Mouse (Mus musculus) neural tube, embryonic 14.5 days (tissue): ENCODE measurements around the gene Ebf3. TPM values are rescaled to one million over a fixed set of nuclear protein-coding genes. Genes with fewer than 3 reads are reported as not detected.

Experiments used
- ATAC-seq: fragments of 200-750 bp; cut with Nextera tagmentation; 2 replicates; pipeline ENCODE4 v1.8.0; 2017; ENCODE audit warnings: low read depth, mild to moderate bottlenecking, moderate TSS enrichment, moderate library complexity
- H3K27ac ChIP-seq: fragments of 300-500 bp; sonication (generic); 2 replicates; pipeline ENCODE4 v1.5.1; 2014; ENCODE audit warnings: low read depth, mild to moderate bottlenecking, control low read depth, low read length, moderate library complexity, mixed read lengths
- H3K27me3 ChIP-seq: fragments of 300-500 bp; sonication (generic); 2 replicates; pipeline ENCODE4 v1.6.1; 2014; ENCODE audit warnings: low read length; ENCODE audit not compliant: control insufficient read depth, insufficient read depth
- H3K36me3 ChIP-seq: fragments of 300-500 bp; sonication (generic); 2 replicates; pipeline ENCODE4 v1.6.1; 2014; ENCODE audit warnings: low read length, mixed read lengths; ENCODE audit not compliant: control insufficient read depth, insufficient read depth
- H3K4me1 ChIP-seq: fragments of 300-500 bp; sonication (generic); 2 replicates; pipeline ENCODE4 v1.6.1; 2014; ENCODE audit warnings: low read length; ENCODE audit not compliant: control insufficient read depth, insufficient read depth
- H3K4me2 ChIP-seq: fragments of 300-500 bp; sonication (generic); 2 replicates; pipeline ENCODE4 v1.6.1; 2014; ENCODE audit warnings: mild to moderate bottlenecking, low read depth, low read length, control low read depth
- H3K4me3 ChIP-seq: fragments of 300-500 bp; sonication (generic); 2 replicates; pipeline ENCODE4 v1.5.1; 2014; ENCODE audit warnings: low read depth, low read length, control low read depth, mixed read lengths
- H3K9ac ChIP-seq: fragments of 300-500 bp; sonication (generic); replicated peaks from 2 replicates; pipeline ENCODE4 v1.6.1; 2014; ENCODE audit warnings: low read depth, mild to moderate bottlenecking, control low read depth, low read length, mixed read lengths
- H3K9me3 ChIP-seq: fragments of 300-500 bp; sonication (generic); 2 replicates; pipeline ENCODE4 v1.6.1; 2016; ENCODE audit warnings: low read length; ENCODE audit not compliant: control insufficient read depth
- WGBS: fragments of 180-500 bp; shearing (Covaris S2); extraction: QIAGEN DNeasy Blood & Tissue Kit; methylation state at CpG from one replicate; pipeline ENCODE4 v1.1.7; 2014; 5-methylcytosine and 5-hydroxymethylcytosine counted together
- polyA plus RNA-seq: library from polyadenylated mRNA; unstranded; fragments of >200 nt; fragmentation: Nextera tagmentation; extraction: Ambion mirVana; gene quantifications from 2 replicates; pipeline ENCODE4 v1.2.1, GENCODE M21; 2014

Gene Ebf3
- polyA plus RNA-seq, 1 experiment from 2014 or later: 46.9 TPM

DNA sequence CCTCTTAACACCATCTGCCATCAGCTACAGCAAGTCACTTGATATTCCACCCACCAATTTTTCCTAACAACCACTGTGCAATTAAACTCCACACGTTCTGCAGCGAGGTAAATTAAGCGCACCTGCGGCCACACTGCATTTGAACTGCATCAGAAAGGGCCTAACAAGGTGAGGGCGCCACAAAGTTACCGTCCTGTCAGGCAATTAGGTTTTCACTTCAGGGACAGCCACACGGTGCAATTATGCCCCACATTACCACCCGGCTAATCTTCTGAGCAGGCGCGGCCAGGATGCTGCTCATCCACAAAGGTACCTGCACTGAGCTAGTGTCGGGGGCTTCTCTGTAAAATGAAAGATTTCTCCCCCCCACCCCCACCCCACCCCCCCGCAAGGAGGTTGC lies 76.8 kb downstream of the Ebf3 start:
- ATAC-seq: no peak
- H3K27ac ChIP-seq: peak overlapping the region; percentile 75; the same call in 1 of the 2 replicates
- 33% methylated on average over 12 of the region's 12 CpGs for WGBS
- no peaks in the 10 kb centered on the region for H3K9me3 ChIP-seq
- H3K27me3 ChIP-seq: no peaks in the 10 kb centered on the region; the same call in 1 of the 2 replicates
- no peak overlapping the region for H3K9ac ChIP-seq
- H3K4me2 ChIP-seq: no peak overlapping the region
- H3K4me3 ChIP-seq: no peak overlapping the region
- peaks cover 6% of the 10 kb centered on the region; the same call in 1 of the 2 replicates for H3K36me3 ChIP-seq
- H3K4me1 ChIP-seq: peaks cover 41% of the 10 kb centered on the region

DNA sequence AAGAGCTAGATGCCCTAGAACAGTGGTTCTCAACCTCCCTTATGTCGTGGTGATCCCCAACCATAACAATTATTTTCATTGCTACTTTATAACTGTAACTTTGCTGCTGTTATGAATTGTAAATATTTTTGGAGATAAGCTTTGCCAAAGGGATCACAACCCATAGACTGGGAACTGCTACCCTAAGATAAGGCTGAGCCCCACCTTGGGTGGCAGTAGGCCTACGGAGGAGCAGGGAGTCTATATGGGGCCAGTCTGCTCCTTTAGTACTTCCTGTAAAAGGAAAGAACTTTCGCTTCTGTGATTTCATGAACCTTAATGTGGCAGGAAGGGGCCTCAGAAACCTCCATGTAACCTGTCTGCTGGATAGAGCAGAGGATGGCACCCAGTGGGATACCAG lies 90.4 kb downstream of the Ebf3 start:
- Histone ChIP-seq H3K4me2 (no peak overlapping the region), H3K4me3 (no peak overlapping the region), H3K9ac (no peak overlapping the region), H3K27me3 (no peaks in the 10 kb centered on the region), H3K4me1 (peaks cover 36% of the 10 kb centered on the region), H3K36me3 (peaks cover 8% of the 10 kb centered on the region; the same call in 1 of the 2 replicates), H3K27ac (no peak overlapping the region), H3K9me3 (no peaks in the 10 kb centered on the region)
- ATAC-seq: no peak
- WGBS: 96% methylated on average over 3 of the region's 3 CpGs

- H3K9ac ChIP-seq: no peak overlapping the region
- 93% methylated on average over 6 of the region's 6 CpGs for WGBS
- H3K36me3 ChIP-seq: peaks cover 8% of the 10 kb centered on the region; the same call in 1 of the 2 replicates
- H3K27ac ChIP-seq: peak overlapping the region; percentile 22; the same call in 1 of the 2 replicates
- no peak for ATAC-seq
- peaks cover 27% of the 10 kb centered on the region for H3K4me1 ChIP-seq
- no peaks in the 10 kb centered on the region for H3K9me3 ChIP-seq
- no peaks in the 10 kb centered on the region for H3K27me3 ChIP-seq
- no peak overlapping the region for H3K4me3 ChIP-seq
- H3K4me2 ChIP-seq: no peak overlapping the region
Measured at GRCm38 (mm10) chr7:137222831-137223505, 91.3 kb downstream of the Ebf3 start.

GRCm38 (mm10) chr7:137221599-137221998 lies 92.6 kb downstream of the Ebf3 start:
- peak overlapping the region; percentile 67 for H3K27ac ChIP-seq
- H3K9ac ChIP-seq: no peak overlapping the region

DNA sequence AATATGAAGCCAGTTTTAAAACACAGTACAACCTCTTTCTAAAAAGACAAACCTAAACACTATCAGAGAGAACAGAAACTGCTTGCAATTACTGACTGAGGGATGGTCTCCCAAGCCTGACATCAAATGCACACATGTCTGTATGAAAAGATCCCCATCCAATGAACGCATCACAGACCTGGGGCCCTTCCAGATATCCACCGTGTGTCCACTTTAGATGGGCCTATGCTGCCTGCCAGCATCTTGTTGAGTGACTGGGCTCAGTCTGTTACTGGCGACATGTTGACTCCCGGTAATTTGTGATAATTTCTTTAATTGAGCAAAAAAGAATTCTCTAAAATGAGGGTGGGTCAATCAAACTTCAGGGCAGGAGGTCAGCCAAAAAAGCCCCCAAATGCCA lies 93.8 kb downstream of the Ebf3 start:
- Histone ChIP-seq H3K36me3 (peaks cover 8% of the 10 kb centered on the region; the same call in 1 of the 2 replicates), H3K9ac (no peak overlapping the region), H3K4me2 (no peak overlapping the region), H3K27ac (no peak overlapping the region), H3K4me1 (peaks cover 13% of the 10 kb centered on the region), H3K27me3 (no peaks in the 10 kb centered on the region), H3K9me3 (no peaks in the 10 kb centered on the region), H3K4me3 (no peak overlapping the region)
- 78% methylated on average over 4 of the region's 4 CpGs for WGBS
- no peak for ATAC-seq

More at GRCm38 (mm10) chr7:137221599-137221998, 92.6 kb downstream of the Ebf3 start:
- H3K9me3 ChIP-seq: no peaks in the 10 kb centered on the region
- H3K4me3 ChIP-seq: no peak overlapping the region
- 0 out of 2 replicates have a peak overlapping the region, but pooled peaks have one; percentile 4 for H3K4me2 ChIP-seq
- WGBS: 11% methylated on average over 6 of the region's 6 CpGs
- ATAC-seq: peak; percentile 69; the same call in 1 of the 2 replicates
- H3K4me1 ChIP-seq: peaks cover 16% of the 10 kb centered on the region
- H3K27me3 ChIP-seq: no peaks in the 10 kb centered on the region
- peaks cover 8% of the 10 kb centered on the region; the same call in 1 of the 2 replicates for H3K36me3 ChIP-seq

- Histone ChIP-seq H3K4me2 (no peak overlapping the region), H3K9me3 (no peaks in the 10 kb centered on the region), H3K27ac (no peak overlapping the region), H3K4me1 (peaks cover 14% of the 10 kb centered on the region), H3K4me3 (no peak overlapping the region), H3K9ac (no peak overlapping the region), H3K36me3 (0 out of 2 replicates have a peak, but pooled peaks cover 5% of the 10 kb centered on the region), H3K27me3 (no peaks in the 10 kb centered on the region)
- no peak for ATAC-seq
- 78% methylated on average over 12 of the region's 12 CpGs for WGBS
Measured at GRCm38 (mm10) chr7:137218706-137219105, 95.5 kb downstream of the Ebf3 start.

DNA sequence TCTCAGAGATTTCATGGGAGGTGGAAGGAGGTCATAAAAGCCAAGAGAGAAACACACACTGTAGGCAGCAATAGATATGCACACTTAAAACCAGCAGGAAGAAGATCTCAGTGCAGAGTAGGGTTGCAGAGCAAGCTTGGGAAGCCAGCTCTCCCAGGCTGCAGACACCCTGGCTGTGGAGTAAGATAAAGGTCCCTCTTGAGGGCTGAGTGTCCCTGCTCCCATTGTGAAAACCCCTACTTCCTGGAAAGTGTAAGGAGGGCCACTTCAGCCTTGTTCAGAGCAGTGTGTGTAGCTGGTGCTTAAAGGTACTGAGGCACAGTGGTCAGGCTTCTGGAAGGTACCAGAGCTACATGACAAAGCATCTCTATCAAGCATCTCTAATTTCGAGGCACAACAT lies 100.8 kb downstream of the Ebf3 start:
- Histone ChIP-seq H3K4me3 (no peak overlapping the region), H3K27me3 (no peaks in the 10 kb centered on the region), H3K9me3 (no peaks in the 10 kb centered on the region), H3K27ac (peak overlapping the region; percentile 52; the same call in 1 of the 2 replicates), H3K9ac (no peak overlapping the region), H3K4me2 (no peak overlapping the region), H3K4me1 (peaks cover 29% of the 10 kb centered on the region), H3K36me3 (no peaks in the 10 kb centered on the region)
- WGBS: 85% methylated on average over 1 of the region's 1 CpGs
- no peak for ATAC-seq

DNA sequence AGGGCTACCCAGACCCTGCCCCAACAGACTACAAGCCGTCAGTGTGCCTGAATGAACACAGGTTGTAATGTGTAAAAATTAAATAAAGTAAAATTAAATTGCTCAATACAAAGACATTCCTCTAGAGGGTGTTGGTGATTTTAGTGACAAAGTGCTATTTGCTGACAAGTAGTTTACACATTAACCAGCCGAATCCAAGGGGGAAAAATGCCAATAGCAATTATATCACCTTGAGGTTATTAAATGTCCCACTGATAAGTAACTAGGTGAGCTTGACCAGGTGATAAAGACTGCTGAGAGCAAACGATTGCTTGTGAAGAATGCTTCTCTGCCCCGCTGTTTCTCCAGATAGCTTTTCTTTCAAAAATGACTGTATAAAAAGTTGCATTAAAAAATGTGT lies 102.9 kb downstream of the Ebf3 start:
- H3K27me3 ChIP-seq: no peaks in the 10 kb centered on the region
- H3K27ac ChIP-seq: peak overlapping the region; percentile 62; the same call in 1 of the 2 replicates
- WGBS: 53% methylated on average over 4 of the region's 4 CpGs
- H3K9me3 ChIP-seq: no peaks in the 10 kb centered on the region
- H3K36me3 ChIP-seq: no peaks in the 10 kb centered on the region
- H3K4me3 ChIP-seq: no peak overlapping the region
- H3K4me1 ChIP-seq: peaks cover 50% of the 10 kb centered on the region
- H3K9ac ChIP-seq: no peak overlapping the region; the same call in 1 of the 2 replicates
- ATAC-seq: no peak
- H3K4me2 ChIP-seq: no peak overlapping the region

DNA sequence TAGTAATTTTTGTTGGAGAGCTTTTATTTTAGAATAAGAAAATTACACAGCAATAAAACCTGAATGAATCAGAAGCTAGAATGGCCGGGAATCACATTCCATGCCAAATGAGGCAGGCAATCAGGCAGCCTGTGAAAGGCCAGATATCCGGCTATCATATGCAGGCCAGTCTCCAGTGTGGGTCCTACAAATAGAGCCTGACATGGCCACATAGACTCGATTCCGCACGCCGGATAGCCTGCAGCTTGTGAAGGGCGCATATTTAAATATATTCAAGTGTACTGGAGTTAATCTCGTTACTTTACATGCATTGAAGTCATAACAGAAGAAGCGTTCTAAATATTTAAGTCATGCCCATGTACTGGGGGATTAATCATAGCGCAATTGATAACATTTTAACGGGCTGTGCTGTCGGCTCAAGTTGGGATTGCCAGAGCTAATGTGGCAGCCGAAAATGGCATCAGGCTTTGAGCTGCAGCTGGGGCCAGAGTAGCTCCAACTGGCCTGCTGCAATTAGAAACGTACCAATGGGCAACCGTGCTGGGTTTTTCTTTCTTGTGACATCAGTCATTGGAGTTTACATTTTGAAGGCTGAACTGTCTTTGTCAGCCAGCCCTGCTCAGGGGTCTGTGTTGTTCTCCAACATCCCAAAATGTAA lies 104.4 kb downstream of the Ebf3 start:
- H3K4me3 ChIP-seq: no peak overlapping the region
- WGBS: 34% methylated on average over 15 of the region's 15 CpGs
- H3K4me1 ChIP-seq: peaks cover 60% of the 10 kb centered on the region
- H3K36me3 ChIP-seq: no peaks in the 10 kb centered on the region
- no peaks in the 10 kb centered on the region for H3K27me3 ChIP-seq
- no peak for ATAC-seq
- H3K9me3 ChIP-seq: no peaks in the 10 kb centered on the region
- no peak overlapping the region for H3K4me2 ChIP-seq
- no peak overlapping the region for H3K9ac ChIP-seq
- peak overlapping the region; percentile 62 for H3K27ac ChIP-seq
